ENCODE assay signal across 10 mouse cellular contexts in the genomic region with DNA sequence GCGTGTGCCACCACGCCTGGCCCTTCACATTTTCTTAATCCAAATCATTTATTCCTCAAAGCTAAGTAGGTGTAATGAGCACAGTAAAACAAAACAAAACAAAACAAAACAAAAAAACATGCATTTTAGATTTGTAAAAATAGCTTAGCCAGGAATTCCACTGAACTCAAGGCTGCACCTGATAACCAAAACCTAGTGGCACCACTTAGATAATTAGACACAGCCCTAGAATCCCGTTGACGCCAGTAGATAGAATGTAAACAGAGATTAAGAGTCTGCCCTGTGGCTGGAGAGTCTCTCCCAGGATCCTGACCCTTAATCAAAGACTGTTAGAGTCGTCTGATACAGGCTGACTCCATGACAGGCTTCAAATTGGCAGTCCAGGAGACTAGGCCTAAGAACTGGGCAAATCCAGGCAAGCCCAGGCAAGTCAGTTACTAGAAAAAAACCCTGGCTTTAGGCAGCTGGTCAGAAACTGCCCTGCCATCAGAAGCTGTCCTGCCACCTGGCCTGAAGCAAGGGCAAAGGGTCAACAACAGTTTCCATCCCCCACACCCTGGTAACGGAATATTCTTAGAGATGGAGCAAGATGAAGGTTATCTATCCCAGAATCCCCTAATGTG. TPM values are rescaled to one million over a fixed set of nuclear protein-coding genes. Genes with fewer than 3 reads are reported as not detected.
DNase-seq lines count a peak whose midpoint lies in the region; ATAC-seq and TF ChIP-seq lines count a peak whose summit lies in the region.
"Had no signal": no experiment of that assay in that cellular context is flagged by ENCODE, and none has a peak within 500 bp of the region (broad histone marks: within the 10 kb centered on the region; RNA-seq: fewer than 3 reads in every experiment).

No protein-coding gene starts in this region.

- TF ChIP-seq CTCF in bone marrow macrophage, adult 2 months (IDR thresholded peaks at IDR 0.05; ENCODE audit: low read depth, low read length) = no peak
- no peak for TF ChIP-seq CTCF in liver, postnatal 0 days (IDR thresholded peaks at IDR 0.05; ENCODE audit: low read depth)

- TF ChIP-seq EP300 in liver, postnatal 0 days (IDR thresholded peaks at IDR 0.05; ENCODE audit: low read depth) = 0 out of 2 replicates have a peak, but pooled peaks have one; percentile 12

- H3K4me2 ChIP-seq in limb, embryonic 13.5 days (replicated peaks) = peak overlapping the region; percentile 73
- 0 out of 2 replicates have a peak overlapping the region, but pooled peaks have one; percentile 82 for H3K4me2 ChIP-seq in liver, postnatal 0 days (ENCODE audit: low read depth, low read length)

- H3K36me3 ChIP-seq in limb, embryonic 13.5 days = no peaks in the 10 kb centered on the region
- H3K36me3 ChIP-seq in limb, embryonic 10.5 days = no peaks in the 10 kb centered on the region
- H3K36me3 ChIP-seq in liver, postnatal 0 days (replicated peaks; ENCODE audit: insufficient read depth, low read length) = no peaks in the 10 kb centered on the region

- ATAC-seq in limb, embryonic 13.5 days (ENCODE audit: low FRiP score, low read depth) = no peak
- ATAC-seq in liver, postnatal 0 days = no peak

- H3K27ac ChIP-seq in limb, embryonic 13.5 days = no peak overlapping the region
- H3K27ac ChIP-seq in limb, embryonic 10.5 days = no peak overlapping the region
- H3K27ac ChIP-seq in bone marrow macrophage, adult 2 months (ENCODE audit: insufficient read depth, low read depth, low read length) = peak overlapping the region; percentile 12; the same call in 1 of the 2 replicates
- H3K27ac ChIP-seq in liver, postnatal 0 days (ENCODE audit: low read depth) = no peak overlapping the region

- 0 out of 2 replicates have a peak, but pooled peaks cover 1% of the 10 kb centered on the region for H3K27me3 ChIP-seq in limb, embryonic 13.5 days
- H3K27me3 ChIP-seq in limb, embryonic 10.5 days (ENCODE audit: low read depth, poor library complexity, severe bottlenecking) = no peaks in the 10 kb centered on the region
- H3K27me3 ChIP-seq in liver, postnatal 0 days (ENCODE audit: insufficient read depth, low read length) = no peaks in the 10 kb centered on the region

- H3K9ac ChIP-seq in limb, embryonic 13.5 days = no peak overlapping the region
- no peak overlapping the region for H3K9ac ChIP-seq in liver, postnatal 0 days (replicated peaks)

- H3K4me1 ChIP-seq in limb, embryonic 13.5 days = peaks cover 12% of the 10 kb centered on the region
- peaks cover 15% of the 10 kb centered on the region for H3K4me1 ChIP-seq in limb, embryonic 10.5 days
- peaks cover 6% of the 10 kb centered on the region; the same call in 1 of the 2 replicates for H3K4me1 ChIP-seq in bone marrow macrophage, adult 2 months (ENCODE audit: control insufficient read depth, insufficient read depth, low read length)
- H3K4me1 ChIP-seq in liver, postnatal 0 days (ENCODE audit: insufficient read depth) = peaks cover 11% of the 10 kb centered on the region

- peak; percentile 40 for DNase-seq in cerebellum, adult 11-12 months
- no peak for DNase-seq in cerebellum, postnatal 4 days (ENCODE audit: low spot score in 2 of 2)
- DNase-seq in limb, embryonic 10.5 days (ENCODE audit: low spot score) = no peak
- DNase-seq in liver, postnatal 0 days = no peak
- no peak for DNase-seq in left cerebral cortex, adult 18-20 months (ENCODE audit: low spot score in 2 of 2)
- no peak for DNase-seq in right cerebral cortex, adult 2 months (ENCODE audit: low spot score in 2 of 2)

- no peak for TF ChIP-seq POLR2A in bone marrow macrophage, adult 2 months (IDR thresholded peaks at IDR 0.05; ENCODE audit: borderline replicate concordance, low read depth, low read length)

- no peak overlapping the region for H3K4me3 ChIP-seq in limb, embryonic 13.5 days
- H3K4me3 ChIP-seq in limb, embryonic 10.5 days = no peak overlapping the region
- H3K4me3 ChIP-seq in bone marrow macrophage, adult 2 months (ENCODE audit: insufficient read depth, low read length) = no peak overlapping the region
- no peak overlapping the region for H3K4me3 ChIP-seq in liver, postnatal 0 days (ENCODE audit: low read depth, low read length)

- no peaks in the 10 kb centered on the region for H3K9me3 ChIP-seq in limb, embryonic 13.5 days
- H3K9me3 ChIP-seq in limb, embryonic 10.5 days (replicated peaks) = no peaks in the 10 kb centered on the region
- H3K9me3 ChIP-seq in liver, postnatal 0 days (ENCODE audit: low read length) = no peaks in the 10 kb centered on the region

- 66% methylated on average over 6 of the region's 6 CpGs for WGBS in limb, embryonic 13.5 days
- 63% methylated on average over 6 of the region's 6 CpGs for WGBS in limb, embryonic 10.5 days
- 73% methylated on average over 6 of the region's 6 CpGs for WGBS in liver, postnatal 0 days (ENCODE audit: insufficient replicate concordance)

RNA-seq across cellular contexts. Expression of a gene that starts 1.1 kb away (rescaled TPM):
- polyA plus RNA-seq in limb, embryonic 13.5 days (2015; fragmentation: Nextera tagmentation; extraction: Ambion mirVana) = 5.7 and 7.0 TPM in 2 replicates
- polyA plus RNA-seq in limb, embryonic 10.5 days (2016; fragmentation: Nextera tagmentation; extraction: Ambion mirVana) = 3.0 and 4.0 TPM in 2 replicates
- 2.5 and 3.8 TPM in 2 replicates for polyA plus RNA-seq in bone marrow macrophage, adult 2 months (2012; ENCODE audit: insufficient read depth, insufficient read length, missing spikeins)
- 1.1 and 1.5 TPM in 2 replicates for polyA plus RNA-seq in liver, postnatal 0 days (2015; fragmentation: Nextera tagmentation; extraction: Ambion mirVana)
- 100 to 1,000 TPM; 175 to 179 TPM for total RNA-seq in left cerebral cortex, adult 18-20 months (2021)

RNA-seq across cellular contexts. Expression of a gene that starts 5.3 kb away (rescaled TPM):
- polyA plus RNA-seq in limb, embryonic 13.5 days (2015; fragmentation: Nextera tagmentation; extraction: Ambion mirVana) = not detected in 2 replicates
- polyA plus RNA-seq in limb, embryonic 10.5 days (2016; fragmentation: Nextera tagmentation; extraction: Ambion mirVana) = not detected in 2 replicates
- polyA plus RNA-seq in bone marrow macrophage, adult 2 months (2012; ENCODE audit: insufficient read depth, insufficient read length, missing spikeins) = not detected in 2 replicates
- not detected in 2 replicates for polyA plus RNA-seq in liver, postnatal 0 days (2015; fragmentation: Nextera tagmentation; extraction: Ambion mirVana)
- under 1 TPM; 0.37 to 0.42 TPM for total RNA-seq in left cerebral cortex, adult 18-20 months (2021)
- total RNA-seq: adrenal gland, adult 18-20 months had no signal
- polyA plus RNA-seq: midbrain, embryonic 11.5 days had no signal

RNA-seq across cellular contexts. Expression of a gene that starts 34.2 kb away (rescaled TPM):
- polyA plus RNA-seq in limb, embryonic 13.5 days (2015; fragmentation: Nextera tagmentation; extraction: Ambion mirVana) = 1.9 and 2.3 TPM in 2 replicates
- 0.36 TPM in 2 replicates for polyA plus RNA-seq in limb, embryonic 10.5 days (2016; fragmentation: Nextera tagmentation; extraction: Ambion mirVana)
- not detected in 2 replicates for polyA plus RNA-seq in bone marrow macrophage, adult 2 months (2012; ENCODE audit: insufficient read depth, insufficient read length, missing spikeins)
- 0.08 and 0.28 TPM in 2 replicates for polyA plus RNA-seq in liver, postnatal 0 days (2015; fragmentation: Nextera tagmentation; extraction: Ambion mirVana)
- total RNA-seq in left cerebral cortex, adult 18-20 months (2021) = 10 to 100 TPM; 81.1 to 96.0 TPM
